In the genomic region with DNA sequence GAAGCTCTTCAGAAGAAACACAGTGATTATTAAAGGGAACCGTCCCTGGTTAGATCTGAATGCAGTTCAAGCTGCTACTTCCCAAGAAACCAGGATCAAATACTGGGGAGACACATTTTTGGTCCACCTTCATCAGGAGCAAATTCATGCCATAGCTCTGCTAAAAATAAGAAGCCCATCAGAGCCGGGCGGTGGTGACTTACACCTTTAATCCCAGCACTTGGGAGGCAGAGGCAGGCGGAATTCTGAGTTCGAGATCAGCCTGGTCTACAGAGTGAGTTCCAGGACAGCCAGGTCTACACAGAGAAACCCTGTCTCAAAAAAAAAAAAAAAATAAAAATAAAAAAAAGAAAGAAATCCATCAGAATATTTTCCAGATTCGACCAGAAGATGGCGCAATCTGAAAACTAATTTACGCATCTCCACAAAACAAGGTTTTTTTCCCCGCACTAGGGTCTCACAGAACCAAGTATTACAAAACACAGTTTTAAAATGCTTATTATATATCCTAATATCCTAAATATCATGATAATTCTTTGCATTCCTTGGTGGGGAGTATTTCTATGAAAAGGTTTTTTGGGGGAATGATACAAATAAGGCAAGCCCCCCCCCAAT, we compare ENCODE assay signal across 9 mouse cellular contexts. TPM values are rescaled to one million over a fixed set of nuclear protein-coding genes. Genes with fewer than 3 reads are reported as not detected.
DNase-seq lines count a peak whose midpoint lies in the region; ATAC-seq and TF ChIP-seq lines count a peak whose summit lies in the region.
"Had no signal": no experiment of that assay in that cellular context is flagged by ENCODE, and none has a peak within 500 bp of the region (broad histone marks: within the 10 kb centered on the region; RNA-seq: fewer than 3 reads in every experiment).

No protein-coding gene starts in this region.

- H3K27ac ChIP-seq in kidney, embryonic 15.5 days = no peak overlapping the region
- H3K27ac ChIP-seq in kidney, embryonic 14.5 days (ENCODE audit: low read depth, low read length) = no peak overlapping the region
- H3K27ac ChIP-seq: limb, embryonic 13.5 days had no signal

- 0 out of 2 replicates have a peak, but pooled peaks cover 4% of the 10 kb centered on the region for H3K4me1 ChIP-seq in kidney, embryonic 15.5 days
- H3K4me1 ChIP-seq in kidney, embryonic 14.5 days (ENCODE audit: control insufficient read depth, insufficient read depth, low read length) = no peaks in the 10 kb centered on the region
- H3K4me1 ChIP-seq in E14TG2a.4 (replicated peaks; ENCODE audit: low read depth, low read length) = no peaks in the 10 kb centered on the region
- H3K4me1 ChIP-seq: limb, embryonic 13.5 days had no signal

- H3K9ac ChIP-seq in kidney, embryonic 15.5 days = no peak overlapping the region
- no peak overlapping the region for H3K9ac ChIP-seq in kidney, embryonic 14.5 days (ENCODE audit: low read depth, low read length)
- H3K9ac ChIP-seq: limb, embryonic 13.5 days had no signal

- H3K4me3 ChIP-seq in kidney, embryonic 15.5 days (replicated peaks) = no peak overlapping the region
- no peak overlapping the region for H3K4me3 ChIP-seq in kidney, embryonic 14.5 days (ENCODE audit: low read length)
- no peak overlapping the region for H3K4me3 ChIP-seq in E14TG2a.4 (replicated peaks; ENCODE audit: low read length)
- H3K4me3 ChIP-seq: limb, embryonic 13.5 days had no signal

- DNase-seq in R1 (ENCODE audit: low read depth, low spot score) = peak; percentile 25
- DNase-seq in kidney, postnatal 10 days = peak; percentile 46
- DNase-seq in layer of hippocampus, postnatal 36 days = no peak
- DNase-seq in natural killer cell, adult 2 months (ENCODE audit: low spot score in 2 of 2) = no peak

- WGBS in kidney, embryonic 15.5 days = 49% methylated on average over 9 of the region's 9 CpGs
- WGBS in kidney, embryonic 14.5 days = 48% methylated on average over 9 of the region's 9 CpGs

- no peaks in the 10 kb centered on the region for H3K27me3 ChIP-seq in kidney, embryonic 15.5 days
- no peaks in the 10 kb centered on the region for H3K27me3 ChIP-seq in kidney, embryonic 14.5 days (ENCODE audit: control insufficient read depth, insufficient read depth, low read length)
- peaks cover 3% of the 10 kb centered on the region; the same call in 1 of the 2 replicates for H3K27me3 ChIP-seq in E14TG2a.4 (ENCODE audit: insufficient read depth, low read length)
- H3K27me3 ChIP-seq: limb, embryonic 13.5 days had no signal

- no peaks in the 10 kb centered on the region; the same call in 1 of the 2 replicates for H3K9me3 ChIP-seq in kidney, embryonic 15.5 days (replicated peaks)
- H3K9me3 ChIP-seq in kidney, embryonic 14.5 days (ENCODE audit: control insufficient read depth, low read length) = 0 out of 2 replicates have a peak, but pooled peaks cover 6% of the 10 kb centered on the region
- no peaks in the 10 kb centered on the region for H3K9me3 ChIP-seq in E14TG2a.4 (ENCODE audit: low read length)
- H3K9me3 ChIP-seq: limb, embryonic 13.5 days had no signal

- no peaks in the 10 kb centered on the region for H3K36me3 ChIP-seq in kidney, embryonic 15.5 days
- no peaks in the 10 kb centered on the region for H3K36me3 ChIP-seq in kidney, embryonic 14.5 days (ENCODE audit: control insufficient read depth, insufficient read depth, low read length)
- no peaks in the 10 kb centered on the region for H3K36me3 ChIP-seq in E14TG2a.4 (ENCODE audit: insufficient read depth, low read length)
- H3K36me3 ChIP-seq: limb, embryonic 13.5 days had no signal

- peak overlapping the region; percentile 27; the same call in 1 of the 2 replicates for H3K4me2 ChIP-seq in kidney, embryonic 15.5 days
- H3K4me2 ChIP-seq in kidney, embryonic 14.5 days (replicated peaks; ENCODE audit: low read depth, low read length) = no peak overlapping the region; the same call in 1 of the 2 replicates
- H3K4me2 ChIP-seq: limb, embryonic 13.5 days had no signal

- no peak for ATAC-seq in kidney, embryonic 15.5 days (replicated peaks; ENCODE audit: low FRiP score)
- ATAC-seq in kidney, embryonic 14.5 days (ENCODE audit: low FRiP score, low TSS enrichment) = no peak

- TF ChIP-seq CTCF in E14TG2a.4 (conservative IDR thresholded peaks at IDR 0.05; ENCODE audit: low read length) = peak; percentile 32

RNA-seq across cellular contexts. Expression of gene 1700012B07Rik, which starts 45.4 kb away (rescaled TPM):
- polyA plus RNA-seq in kidney, embryonic 15.5 days (2015; fragmentation: Nextera tagmentation; extraction: Ambion mirVana) = not detected in 2 replicates
- not detected in 2 replicates for polyA plus RNA-seq in kidney, embryonic 14.5 days (2014; fragmentation: Nextera tagmentation; extraction: Ambion mirVana)
- total RNA-seq in layer of hippocampus, postnatal 36 days (2021) = not detected
- polyA plus RNA-seq: limb, embryonic 13.5 days; spleen, adult 2 months had no signal

Comparison
In these comparisons a context has a peak if more than half of its experiments do, and no peak if none do; other contexts are left out.
1. DNase-seq: peak in R1 (single experiment) and kidney, postnatal 10 days (single experiment); none in layer of hippocampus, postnatal 36 days (0 of 2) and natural killer cell, adult 2 months (0 of 2).